Mouse (Mus musculus) mouse trophoblast stem cell (cell line): ENCODE measurements around the gene Gdap2.

ENCODE experiments used
- in situ Hi-C, 2 experiments: fragments of 300-500 bp; cut with MseI, MboI; formaldehyde crosslinking; loops; 2 replicates in 1 of 2; 3 replicates in 1 of 2; pipeline ENCODE4 v1.15.1; 2025

Gdap2 gene

GRCm38 (mm10) chr3:100246286-100246825 is 84.2 kb downstream of the Gdap2 start:
- in situ Hi-C loops, result no loop called here
